Mouse (Mus musculus) layer of hippocampus, adult 9-11 months (tissue): ENCODE measurements around the gene Tmed3.

Source experiments
- DNase-seq: peaks from one replicate; pipeline ENCODE4 v3.0.0; 2022

Tmed3 gene

GRCm38 (mm10) chr9:89704265-89705196 is at the start of gene Tmed3:
Gene Tmed3 (minus strand): TSS chr9:89705068.
- peak; percentile 95 for DNase-seq

GRCm38 (mm10) chr9:89740041-89740440 is 35.2 kb upstream of the Tmed3 start:
- no peak for DNase-seq

GRCm38 (mm10) chr9:89738295-89738694 is 33.4 kb upstream of the Tmed3 start, which contains the start of gene Ankrd34c:
Gene Ankrd34c (minus strand): TSS chr9:89738475.
- peak; percentile 14 for DNase-seq

GRCm38 (mm10) chr9:89737888-89738287 is 33.0 kb upstream of the Tmed3 start:
- no peak for DNase-seq

- DNase-seq = no peak
Observed at GRCm38 (mm10) chr9:89736932-89737705, 32.3 kb upstream of the Tmed3 start.

- DNase-seq = peak; percentile 4
Observed at GRCm38 (mm10) chr9:89706906-89707305, 2.0 kb upstream of the Tmed3 start.

GRCm38 (mm10) chr9:89705197-89705533 is 297 bp upstream of the Tmed3 start:
- DNase-seq = no peak

- DNase-seq = no peak
Observed at GRCm38 (mm10) chr9:89700910-89701457, 3.9 kb downstream of the Tmed3 start.

- no peak for DNase-seq
Observed at GRCm38 (mm10) chr9:89695143-89695542, 9.7 kb downstream of the Tmed3 start.

- no peak for DNase-seq
Observed at GRCm38 (mm10) chr9:89693670-89694069, 11.2 kb downstream of the Tmed3 start.

- no peak for DNase-seq
Observed at GRCm38 (mm10) chr9:89689179-89689578, 15.7 kb downstream of the Tmed3 start.

- DNase-seq = no peak
Observed at GRCm38 (mm10) chr9:89687503-89688226, 17.2 kb downstream of the Tmed3 start.

GRCm38 (mm10) chr9:89686262-89686661 is 18.6 kb downstream of the Tmed3 start:
- DNase-seq = no peak

- DNase-seq = no peak
Observed at GRCm38 (mm10) chr9:89678974-89679373, 25.9 kb downstream of the Tmed3 start.

GRCm38 (mm10) chr9:89674014-89674618 is 30.8 kb downstream of the Tmed3 start:
- peak; percentile 45 for DNase-seq

GRCm38 (mm10) chr9:89673402-89673801 is 31.5 kb downstream of the Tmed3 start:
- DNase-seq = no peak

- DNase-seq = peak; percentile 73
Observed at GRCm38 (mm10) chr9:89669878-89670277, 35.0 kb downstream of the Tmed3 start.

- no peak for DNase-seq
Observed at GRCm38 (mm10) chr9:89667306-89667942, 37.4 kb downstream of the Tmed3 start.

GRCm38 (mm10) chr9:89650913-89651312 is 54.0 kb downstream of the Tmed3 start:
- no peak for DNase-seq
